Mouse (Mus musculus) liver, embryonic 13.5 days (tissue): ENCODE data around the gene Wdr46. TPM values are rescaled to one million over a fixed set of nuclear protein-coding genes. Genes with fewer than 3 reads are reported as not detected.
"Not testable (repeated sequence)": the region's sequence is repeated elsewhere in the genome, so short reads cannot be mapped to it uniquely, and the experiment has no call there.

Source experiments
- ATAC-seq: fragments of 200-750 bp; cut with Nextera tagmentation; 2 replicates; pipeline ENCODE4 v1.8.0; 2017; ENCODE audit warnings: low read depth, mild to moderate bottlenecking, moderate number of reproducible peaks, moderate library complexity
- DNase-seq: peaks from one replicate; pipeline ENCODE4 v3.0.0; 2022
- H3K27ac ChIP-seq: fragments of 300-500 bp; sonication (generic); 2 replicates; pipeline ENCODE4 v1.5.1; 2015; ENCODE audit warnings: moderate library complexity, mild to moderate bottlenecking, inconsistent platforms
- H3K27me3 ChIP-seq: fragments of 300-500 bp; sonication (generic); 2 replicates; pipeline ENCODE4 v1.6.1; 2015; ENCODE audit warnings: mild to moderate bottlenecking, inconsistent platforms
- H3K36me3 ChIP-seq: fragments of 300-500 bp; sonication (generic); 2 replicates; pipeline ENCODE4 v1.6.1; 2015; ENCODE audit warnings: mild to moderate bottlenecking, inconsistent platforms
- H3K4me1 ChIP-seq: fragments of 300-500 bp; sonication (generic); replicated peaks from 2 replicates; pipeline ENCODE4 v1.6.1; 2015; ENCODE audit warnings: inconsistent platforms
- H3K4me2 ChIP-seq: fragments of 300-500 bp; sonication (generic); 2 replicates; pipeline ENCODE4 v1.6.1; 2015; ENCODE audit warnings: inconsistent platforms, mild to moderate bottlenecking, moderate library complexity
- H3K4me3 ChIP-seq: fragments of 300-500 bp; sonication (generic); replicated peaks from 2 replicates; pipeline ENCODE4 v1.5.1; 2015; ENCODE audit warnings: mild to moderate bottlenecking, inconsistent platforms
- H3K9ac ChIP-seq: fragments of 300-500 bp; sonication (generic); 2 replicates; pipeline ENCODE4 v1.6.1; 2015; ENCODE audit warnings: mild to moderate bottlenecking, inconsistent platforms
- H3K9me3 ChIP-seq: fragments of 300-500 bp; sonication (generic); replicated peaks from 2 replicates; pipeline ENCODE4 v1.6.1; 2016; ENCODE audit warnings: inconsistent platforms
- WGBS: fragments of 180-500 bp; shearing (Covaris S2); methylation state at CpG from one replicate; pipeline ENCODE4 v1.1.7; 2015; ENCODE audit not compliant: insufficient replicate concordance; 5-methylcytosine and 5-hydroxymethylcytosine counted together
- polyA plus RNA-seq: library from polyadenylated mRNA; unstranded; fragments of >200 nt; fragmentation: Nextera tagmentation; extraction: Ambion mirVana; gene quantifications from 2 replicates; pipeline ENCODE4 v1.2.1, GENCODE M21; 2015

The Wdr46 gene
- polyA plus RNA-seq, 1 experiment from 2014 or later = 30.1 TPM

GRCm38 (mm10) chr17:33902079-33902478 lies 38.4 kb upstream of the Wdr46 start:
- DNase-seq (no peak), ATAC-seq (no peak)
- no peaks in the 10 kb centered on the region for H3K27me3 ChIP-seq
- H3K9me3 ChIP-seq = no peaks in the 10 kb centered on the region
- H3K4me1 ChIP-seq = peaks cover 88% of the 10 kb centered on the region
- 0 out of 2 replicates have a peak overlapping the region, but pooled peaks have one; percentile 0 for H3K9ac ChIP-seq
- peak overlapping the region; percentile 18; the same call in 1 of the 2 replicates for H3K4me2 ChIP-seq
- 63% methylated on average over 4 of the region's 4 CpGs for WGBS
- peak overlapping the region; percentile 64 for H3K27ac ChIP-seq
- H3K4me3 ChIP-seq = no peak overlapping the region
- no peaks in the 10 kb centered on the region for H3K36me3 ChIP-seq

- Histone ChIP-seq H3K9ac (0 out of 2 replicates have a peak overlapping the region, but pooled peaks have one; percentile 0), H3K27ac (peak overlapping the region; percentile 64), H3K4me2 (peak overlapping the region; percentile 18; the same call in 1 of the 2 replicates), H3K4me3 (no peak overlapping the region), H3K36me3 (no peaks in the 10 kb centered on the region), H3K9me3 (no peaks in the 10 kb centered on the region), H3K4me1 (peaks cover 89% of the 10 kb centered on the region), H3K27me3 (no peaks in the 10 kb centered on the region)
- 14% methylated on average over 7 of the region's 7 CpGs for WGBS
- DNase-seq (no peak), ATAC-seq (no peak)
Observed at GRCm38 (mm10) chr17:33902491-33902890, 38.0 kb upstream of the Wdr46 start.

GRCm38 (mm10) chr17:33903911-33904651 lies 36.4 kb upstream of the Wdr46 start:
- Histone ChIP-seq H3K27ac (peak overlapping the region; percentile 64), H3K9ac (0 out of 2 replicates have a peak overlapping the region, but pooled peaks have one; percentile 26), H3K4me1 (peaks cover 87% of the 10 kb centered on the region)
- not testable (repeated sequence) for ATAC-seq, DNase-seq, H3K9me3 ChIP-seq, H3K36me3 ChIP-seq, H3K4me2 ChIP-seq, H3K27me3 ChIP-seq, H3K4me3 ChIP-seq
- WGBS = 61% methylated on average over 6 of the region's 6 CpGs

GRCm38 (mm10) chr17:33904835-33905234 lies 35.6 kb upstream of the Wdr46 start, which contains the start of gene Platr17:
Gene Platr17 (plus strand): TSS chr17:33905135.
- DNase-seq, H3K9ac ChIP-seq, ATAC-seq, H3K36me3 ChIP-seq, H3K9me3 ChIP-seq, H3K4me3 ChIP-seq, H3K27me3 ChIP-seq, H3K4me2 ChIP-seq: not testable (repeated sequence)
- H3K4me1 ChIP-seq = peaks cover 82% of the 10 kb centered on the region
- whole genome bisulfite sequencing = 25% methylated on average over 4 of the region's 4 CpGs
- H3K27ac ChIP-seq = peak within 1 kb of the TSS; percentile 64

- peak overlapping the region; percentile 99 for H3K4me2 ChIP-seq
- H3K4me1 ChIP-seq = peaks cover 72% of the 10 kb centered on the region
- under 1% methylated on average over 44 of the region's 44 CpGs for WGBS
- ATAC-seq = peak; percentile 60
- peak overlapping the region; percentile 87 for H3K9ac ChIP-seq
- peaks cover 30% of the 10 kb centered on the region for H3K36me3 ChIP-seq
- peak overlapping the region; percentile 71 for H3K4me3 ChIP-seq
- H3K9me3 ChIP-seq = no peaks in the 10 kb centered on the region
- peak overlapping the region; percentile 93 for H3K27ac ChIP-seq
- no peak for DNase-seq
- no peaks in the 10 kb centered on the region for H3K27me3 ChIP-seq
Observed at GRCm38 (mm10) chr17:33908331-33909076, 32.0 kb upstream of the Wdr46 start.

- ATAC-seq (peak; percentile 94), DNase-seq (peak; percentile 97)
- Histone ChIP-seq H3K9me3 (no peaks in the 10 kb centered on the region), H3K36me3 (peaks cover 38% of the 10 kb centered on the region), H3K27ac (peak within 1 kb of the TSS; percentile 93), H3K9ac (peak within 1 kb of the TSS; percentile 87), H3K4me3 (peak within 1 kb of the TSS; percentile 71), H3K4me1 (peaks cover 72% of the 10 kb centered on the region), H3K27me3 (no peaks in the 10 kb centered on the region), H3K4me2 (peak within 1 kb of the TSS; percentile 99)
- WGBS = under 1% methylated on average over 68 of the region's 68 CpGs
Observed at GRCm38 (mm10) chr17:33909077-33909868, 31.2 kb upstream of the Wdr46 start, which contains the start of gene Daxx. Gene Daxx (plus strand): TSS chr17:33909414.

- H3K4me1 ChIP-seq = peaks cover 74% of the 10 kb centered on the region
- peak overlapping the region; percentile 93 for H3K27ac ChIP-seq
- H3K27me3 ChIP-seq = no peaks in the 10 kb centered on the region
- under 1% methylated on average over 14 of the region's 14 CpGs for WGBS
- H3K9me3 ChIP-seq = no peaks in the 10 kb centered on the region
- peak overlapping the region; percentile 87 for H3K9ac ChIP-seq
- peaks cover 44% of the 10 kb centered on the region for H3K36me3 ChIP-seq
- H3K4me3 ChIP-seq = peak overlapping the region; percentile 71
- DNase-seq (no peak), ATAC-seq (no peak)
- peak overlapping the region; percentile 99 for H3K4me2 ChIP-seq
Observed at GRCm38 (mm10) chr17:33909869-33910250, 30.6 kb upstream of the Wdr46 start.

GRCm38 (mm10) chr17:33910346-33911051 lies 30.0 kb upstream of the Wdr46 start:
- H3K4me1 ChIP-seq = peaks cover 78% of the 10 kb centered on the region
- H3K4me3 ChIP-seq = peak overlapping the region; percentile 71
- H3K9ac ChIP-seq = peak overlapping the region; percentile 87
- no peak for ATAC-seq
- H3K4me2 ChIP-seq = peak overlapping the region; percentile 99
- H3K36me3 ChIP-seq = peaks cover 48% of the 10 kb centered on the region
- DNase-seq = no peak
- H3K9me3 ChIP-seq = no peaks in the 10 kb centered on the region
- H3K27ac ChIP-seq = peak overlapping the region; percentile 93
- WGBS = 40% methylated on average over 11 of the region's 11 CpGs
- H3K27me3 ChIP-seq = no peaks in the 10 kb centered on the region

- peaks cover 74% of the 10 kb centered on the region for H3K4me1 ChIP-seq
- ATAC-seq (no peak), DNase-seq (no peak)
- peaks cover 48% of the 10 kb centered on the region for H3K36me3 ChIP-seq
- H3K27ac ChIP-seq = no peak overlapping the region
- H3K9me3 ChIP-seq = no peaks in the 10 kb centered on the region
- no peak overlapping the region for H3K4me3 ChIP-seq
- WGBS = 87% methylated on average over 31 of the region's 31 CpGs
- H3K27me3 ChIP-seq = no peaks in the 10 kb centered on the region
- H3K4me2 ChIP-seq = peak overlapping the region; percentile 99; the same call in 1 of the 2 replicates
- no peak overlapping the region for H3K9ac ChIP-seq
Observed at GRCm38 (mm10) chr17:33911052-33911812, 29.2 kb upstream of the Wdr46 start.
